Mouse (Mus musculus) neural tube, postnatal 0 days (tissue): Measurements from ENCODE around the gene Lgi4. TPM values are rescaled to one million over a fixed set of nuclear protein-coding genes. Genes with fewer than 3 reads are reported as not detected.

Source experiments
- microRNA-seq: library from miRNA; unstranded; fragments of <30 nt; microRNA quantifications from one replicate; pipeline ENCODE4, GENCODE M21; 2016
- polyA plus RNA-seq: library from polyadenylated mRNA; unstranded; fragments of >200 nt; fragmentation: Nextera tagmentation; extraction: Ambion mirVana; gene quantifications from 2 replicates; pipeline ENCODE4 v1.2.1, GENCODE M21; 2015

Lgi4 gene
- 2.5 and 3.6 TPM in 2 replicates for polyA plus RNA-seq

GRCm38 (mm10) chr7:31059108-31059507 is at the start of gene Lgi4:
Gene Lgi4, plus strand, starts transcription at chr7:31059342.

GRCm38 (mm10) chr7:31042431-31042910 is 16.7 kb upstream of the Lgi4 start, which contains the start of gene Fxyd5:
Gene Fxyd5, minus strand, starts transcription at chr7:31042481.

GRCm38 (mm10) chr7:31051321-31052021 is 7.7 kb upstream of the Lgi4 start, which contains the start of gene Fxyd7:
Gene Fxyd7, minus strand, starts transcription at chr7:31051467.

GRCm38 (mm10) chr7:31057071-31057470 is 2.1 kb upstream of the Lgi4 start, which contains the start of gene Fxyd1:
Gene Fxyd1, minus strand, starts transcription at chr7:31057199.

GRCm38 (mm10) chr7:31076492-31076891 is 17.4 kb downstream of the Lgi4 start, which contains the start of gene Fxyd3:
Gene Fxyd3, minus strand, starts transcription at chr7:31076704.

GRCm38 (mm10) chr7:31115182-31115581 is 56.0 kb downstream of the Lgi4 start, which contains the start of gene Hpn:
Gene Hpn, minus strand, starts transcription at chr7:31115290.

Small RNA genes within 50 kb of the gene (microRNA-seq; reads per million reads assigned to microRNA genes)
- gene Mir7050: not detected

Other genes starting within 250 kb of the Lgi4 start
- 0.37 TPM in 1 of 2 replicates, not detected in the other for gene Ffar2, start 235.6 kb upstream of the Lgi4 start, polyA plus RNA-seq
- gene Ffar3, start 203.2 kb upstream of the Lgi4 start, polyA plus RNA-seq: not detected in 2 replicates
- gene Ffar1, start 197.8 kb upstream of the Lgi4 start, polyA plus RNA-seq: not detected in 2 replicates
- 0.05 TPM in 1 of 2 replicates, not detected in the other for gene Cd22, start 179.0 kb upstream of the Lgi4 start, polyA plus RNA-seq
- gene Mag, start 144.5 kb upstream of the Lgi4 start, polyA plus RNA-seq: 19.5 and 38.7 TPM in 2 replicates
- not detected in 2 replicates for gene Hamp2, start 134.7 kb upstream of the Lgi4 start, polyA plus RNA-seq
- gene Hamp, start 115.3 kb upstream of the Lgi4 start, polyA plus RNA-seq: not detected in 2 replicates
- gene Usf2, start 102.5 kb upstream of the Lgi4 start, polyA plus RNA-seq: 28.6 and 34.2 TPM in 2 replicates
- 23.1 and 23.9 TPM in 2 replicates for gene Lsr, start 85.9 kb upstream of the Lgi4 start, polyA plus RNA-seq
- gene Fam187b, start 85.6 kb upstream of the Lgi4 start, polyA plus RNA-seq: 0.76 and 1.1 TPM in 2 replicates
- 36.9 and 57.9 TPM in 2 replicates for gene Fxyd5, start 16.9 kb upstream of the Lgi4 start, polyA plus RNA-seq
- gene Fxyd7, start 7.9 kb upstream of the Lgi4 start, polyA plus RNA-seq: 714 and 730 TPM in 2 replicates
- 87.3 and 114 TPM in 2 replicates for gene Fxyd1, start 2.1 kb upstream of the Lgi4 start, polyA plus RNA-seq
- 3.1 and 3.5 TPM in 2 replicates for gene Fxyd3, start 17.4 kb downstream of the Lgi4 start, polyA plus RNA-seq
- 0.71 and 1.0 TPM in 2 replicates for gene Hpn, start 55.9 kb downstream of the Lgi4 start, polyA plus RNA-seq
- gene Scn1b, start 67.7 kb downstream of the Lgi4 start, polyA plus RNA-seq: 71.7 and 85.1 TPM in 2 replicates
- gene Gramd1a, start 96.6 kb downstream of the Lgi4 start, polyA plus RNA-seq: 112 and 137 TPM in 2 replicates
- not detected in 2 replicates for gene Scgb2b2, start 231.2 kb downstream of the Lgi4 start, polyA plus RNA-seq
- gene Scgb1b2, start 232.5 kb downstream of the Lgi4 start, polyA plus RNA-seq: not detected in 2 replicates